Mouse (Mus musculus): ENCODE results near the gene G3bp2. TPM values are rescaled to one million over a fixed set of nuclear protein-coding genes. Genes with fewer than 3 reads are reported as not detected.
A peak's percentile ranks its signal among the peaks of the same experiment; 100 is the strongest.
"Not testable (repeated sequence)": the region's sequence is repeated elsewhere in the genome, so short reads cannot be mapped to it uniquely, and the experiment has no call there.

G3bp2 gene
- 10 to 100 TPM; 58.2 to 61.5 TPM for total RNA-seq (2021)
- long read RNA-seq, experiment 1, full-length matches to known transcripts, result 104 of 139 reads
- long read RNA-seq, experiment 1, partial matches to known transcripts, result 3 of 139 reads
- long read RNA-seq, experiment 1, other reads (novel, unspliced or antisense), result 32 of 139 reads
- long read RNA-seq, experiment 2, full-length matches to known transcripts, result 69 of 96 reads
- long read RNA-seq, experiment 2, partial matches to known transcripts, result 11 of 96 reads
- long read RNA-seq, experiment 2, other reads (novel, unspliced or antisense), result 16 of 96 reads

DNA sequence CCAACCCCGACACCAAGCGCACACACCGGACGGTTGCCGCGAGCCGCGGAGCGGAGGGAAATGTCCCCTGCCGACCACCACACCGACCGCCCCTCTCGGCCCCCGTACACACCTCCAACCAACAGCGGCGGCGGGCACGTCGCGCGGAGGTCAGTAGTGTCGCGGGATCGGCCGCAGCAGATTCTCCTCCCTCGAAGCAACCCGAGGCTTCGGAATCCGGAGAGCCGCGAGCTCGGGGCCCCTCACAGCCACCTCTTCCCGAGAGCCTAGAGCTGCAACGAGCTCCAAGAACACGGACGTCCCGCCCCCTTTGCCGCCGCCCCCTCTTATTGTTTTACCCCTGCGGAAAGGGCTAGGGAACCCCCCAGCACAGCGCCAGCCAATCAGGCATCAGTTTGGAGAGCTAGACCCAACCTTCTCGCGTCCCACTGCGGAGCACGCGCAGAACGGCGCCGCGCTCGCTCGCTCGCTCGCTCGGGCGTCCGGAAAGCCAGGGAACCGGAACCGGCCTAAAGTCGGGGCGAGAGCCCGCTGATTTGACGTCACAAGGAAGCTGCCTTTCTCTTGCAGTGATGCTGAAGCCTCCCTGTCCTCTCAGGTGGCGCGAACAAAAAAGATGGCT is at the start of gene G3bp2:
G3bp2 (minus strand) TSS at position 303 of the 622 bp plus-strand sequence.
- peak; percentile 98 for DNase-seq (ENCODE audit: low spot score)

DNA sequence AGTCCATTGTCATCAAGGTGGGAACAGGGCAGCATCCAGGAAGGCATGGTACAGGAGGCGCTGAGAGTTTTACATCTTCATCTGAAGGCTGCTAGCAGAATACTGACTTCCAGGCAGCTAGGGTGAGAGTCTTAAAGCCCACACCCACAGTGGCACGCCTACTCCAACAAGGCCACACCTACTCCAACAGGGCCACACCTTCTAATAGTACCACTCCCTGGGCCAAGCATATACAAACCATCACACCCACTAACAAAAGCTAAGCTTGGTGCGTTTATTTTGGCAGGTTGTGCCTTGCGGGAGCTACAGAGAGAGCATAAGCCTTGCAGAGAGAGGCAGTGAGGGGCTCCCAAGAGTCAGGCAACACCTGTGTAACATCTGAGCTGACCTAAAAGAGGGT is 49.5 kb upstream of the G3bp2 start:
- DNase-seq (ENCODE audit: low spot score), result not testable (repeated sequence)

DNA sequence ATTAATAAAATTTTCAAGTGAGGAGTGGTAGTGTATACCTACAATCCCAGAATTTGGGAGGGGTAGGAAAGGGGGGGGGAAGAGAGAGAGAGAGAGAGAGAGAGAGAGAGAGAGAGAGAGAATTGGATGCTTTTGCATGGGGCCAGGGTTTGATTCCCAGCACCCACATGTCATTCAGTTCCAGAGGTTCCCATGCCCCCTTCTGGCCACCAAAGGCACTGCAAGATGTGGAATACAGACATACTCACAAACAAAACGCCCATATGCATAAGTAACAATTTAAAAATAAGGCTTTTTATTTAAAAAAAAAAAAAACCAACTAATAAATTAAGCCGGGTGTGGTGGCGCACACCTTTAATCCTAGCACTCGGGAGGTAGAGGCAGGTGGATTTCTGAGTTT is 48.6 kb upstream of the G3bp2 start:
- no peak for DNase-seq (ENCODE audit: low spot score)

DNA sequence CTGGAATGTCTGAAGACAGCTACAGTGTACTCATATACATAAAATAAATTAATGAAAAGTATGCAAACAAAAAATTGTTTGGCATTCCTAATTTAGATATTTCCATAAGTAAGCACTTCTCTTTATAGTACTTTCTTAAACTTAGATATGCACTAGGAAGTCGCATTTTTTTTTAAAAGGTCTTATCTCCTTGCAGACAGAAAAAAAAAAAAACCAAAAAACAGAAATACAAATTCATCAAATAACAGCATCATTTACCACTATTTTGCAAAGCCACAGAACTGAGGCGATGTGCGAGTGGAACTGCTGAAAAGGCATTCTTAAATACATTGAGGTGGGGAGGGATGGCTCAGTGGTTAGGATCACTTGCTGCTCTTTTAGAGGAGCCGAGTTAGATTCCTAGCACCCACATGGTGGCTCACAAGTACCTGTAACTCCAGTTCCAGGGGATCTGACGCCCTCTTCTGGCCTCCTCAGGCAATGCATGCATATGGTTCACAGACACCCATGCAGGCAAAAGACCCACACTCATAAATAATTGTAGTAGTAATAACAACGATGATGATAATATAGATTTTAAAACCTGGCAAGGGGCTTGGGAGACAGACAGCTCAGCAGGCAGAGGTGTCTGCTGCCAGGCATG is 46.6 kb upstream of the G3bp2 start:
- no peak for DNase-seq (ENCODE audit: low spot score)

DNA sequence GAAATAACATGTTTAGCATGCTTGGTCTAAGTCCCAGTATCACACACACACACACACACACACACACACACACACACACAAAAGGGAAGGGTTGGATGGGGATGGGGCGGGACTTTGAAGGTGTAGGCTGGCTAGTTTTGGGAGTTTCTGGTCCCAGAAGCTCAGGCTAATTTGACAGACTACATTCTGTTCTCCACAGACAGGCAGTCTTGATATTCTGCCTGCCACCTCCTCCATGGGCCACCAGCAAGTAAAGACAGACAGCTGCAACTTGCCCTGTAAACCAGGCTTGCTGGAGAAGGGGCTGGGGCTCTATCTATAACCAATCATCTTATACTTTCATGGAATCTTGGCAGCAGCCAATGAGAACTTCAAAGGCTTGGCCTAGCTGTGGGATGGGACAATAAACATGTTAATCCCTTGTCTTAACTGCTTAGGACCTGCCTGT is 45.8 kb upstream of the G3bp2 start:
- no peak for DNase-seq (ENCODE audit: low spot score)

DNA sequence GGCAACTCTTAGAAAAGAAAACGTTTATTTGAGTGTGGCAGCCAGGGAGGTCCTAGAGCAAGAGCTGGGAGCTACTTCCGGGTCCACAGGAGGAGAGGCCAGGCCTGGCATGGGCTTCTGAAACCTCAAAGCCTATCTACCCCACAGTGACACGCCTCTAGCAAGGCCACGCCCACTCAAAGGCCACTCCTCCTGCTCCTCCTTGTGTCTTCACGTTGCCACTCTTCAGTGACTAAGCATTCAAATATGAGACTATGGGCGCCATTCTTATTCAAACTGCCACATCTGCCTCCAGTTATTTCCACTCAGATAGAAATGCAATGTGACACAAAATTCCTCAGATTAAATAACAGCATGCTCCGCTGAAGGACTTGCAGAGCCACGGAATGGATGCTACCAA is 45.1 kb upstream of the G3bp2 start:
- peak; percentile 19 for DNase-seq (ENCODE audit: low spot score)

DNA sequence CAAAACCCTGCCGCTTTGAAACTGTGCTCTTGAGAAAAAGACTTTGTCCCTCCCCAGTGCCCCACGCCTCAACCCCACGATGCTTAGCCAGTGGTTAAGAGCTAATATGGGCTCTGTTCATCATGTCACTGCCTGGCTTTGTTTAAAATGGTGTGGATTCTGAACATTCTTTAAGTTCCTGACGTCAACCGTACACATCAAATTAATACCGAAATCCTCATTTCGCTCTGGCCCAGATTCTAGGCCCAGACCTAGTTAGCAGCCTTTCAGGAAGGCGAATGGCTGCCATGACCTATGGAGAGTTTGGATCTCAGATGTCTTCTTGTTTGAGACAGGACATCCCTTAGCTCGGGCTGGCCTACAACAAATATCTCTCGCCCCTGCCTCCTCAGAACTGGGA is 44.2 kb upstream of the G3bp2 start:
- DNase-seq (ENCODE audit: low spot score), result no peak

DNA sequence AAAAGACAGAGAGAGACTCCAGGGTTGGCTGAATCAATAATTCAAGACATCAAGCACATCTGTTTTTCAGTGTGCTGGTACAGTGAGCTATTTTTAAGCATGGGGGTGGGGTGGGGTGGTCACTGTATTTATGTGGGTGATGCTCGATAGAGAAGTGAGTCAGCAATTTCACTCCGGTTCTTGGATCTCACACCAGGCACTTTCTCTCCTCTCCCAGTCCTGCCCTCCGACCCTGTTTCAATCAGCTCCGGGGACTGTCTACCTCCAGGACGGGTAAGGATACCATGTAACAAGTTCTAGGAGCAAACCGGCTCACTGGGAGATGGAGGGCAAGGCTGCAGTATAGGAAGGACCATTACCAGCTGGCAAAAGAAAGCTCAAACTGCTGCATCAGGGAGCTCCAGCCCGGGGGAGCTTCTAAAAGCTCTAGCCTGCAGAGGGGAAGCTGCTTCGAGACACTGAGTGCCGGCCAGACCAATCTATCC is 43.7 kb upstream of the G3bp2 start:
- DNase-seq (ENCODE audit: low spot score), result no peak

DNA sequence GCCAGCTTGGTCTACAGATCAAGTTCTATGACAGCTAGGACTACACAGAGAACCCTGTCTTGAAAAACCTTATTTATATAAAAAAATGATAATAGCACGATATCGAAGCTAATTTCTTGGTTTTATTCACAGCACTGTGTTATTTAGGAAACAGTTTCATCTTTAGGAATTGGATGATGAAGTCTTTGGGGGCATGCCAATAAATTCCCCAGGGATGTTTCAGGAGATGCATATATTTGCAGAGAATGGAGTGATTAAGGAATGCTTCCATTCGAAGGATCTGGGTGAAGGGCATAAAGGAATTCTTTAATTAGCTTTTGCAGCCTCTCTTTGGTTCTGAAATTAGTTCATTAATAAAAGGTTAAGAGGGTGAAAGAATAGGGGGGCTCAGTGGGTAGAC is 41.9 kb upstream of the G3bp2 start:
- DNase-seq (ENCODE audit: low spot score), result no peak

DNA sequence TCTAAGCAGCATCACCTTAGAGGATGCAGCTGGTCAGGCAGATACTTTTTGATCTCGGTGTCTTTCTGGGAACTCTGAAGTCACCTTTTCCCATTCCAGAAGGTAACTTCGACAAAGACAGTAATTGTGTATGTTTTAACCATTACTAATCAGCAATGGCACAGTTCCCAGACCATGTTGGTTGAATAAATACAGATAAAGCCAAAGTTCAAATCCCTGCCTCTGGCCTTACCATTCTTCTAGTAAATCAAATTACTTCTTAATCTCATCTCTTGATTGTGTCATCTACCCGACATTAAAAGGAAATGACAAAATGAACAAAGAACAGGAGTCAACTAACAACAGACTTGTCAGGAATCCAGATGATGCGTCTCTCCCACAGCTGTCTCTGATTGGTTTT is 38.1 kb upstream of the G3bp2 start:
- DNase-seq (ENCODE audit: low spot score), result no peak

DNA sequence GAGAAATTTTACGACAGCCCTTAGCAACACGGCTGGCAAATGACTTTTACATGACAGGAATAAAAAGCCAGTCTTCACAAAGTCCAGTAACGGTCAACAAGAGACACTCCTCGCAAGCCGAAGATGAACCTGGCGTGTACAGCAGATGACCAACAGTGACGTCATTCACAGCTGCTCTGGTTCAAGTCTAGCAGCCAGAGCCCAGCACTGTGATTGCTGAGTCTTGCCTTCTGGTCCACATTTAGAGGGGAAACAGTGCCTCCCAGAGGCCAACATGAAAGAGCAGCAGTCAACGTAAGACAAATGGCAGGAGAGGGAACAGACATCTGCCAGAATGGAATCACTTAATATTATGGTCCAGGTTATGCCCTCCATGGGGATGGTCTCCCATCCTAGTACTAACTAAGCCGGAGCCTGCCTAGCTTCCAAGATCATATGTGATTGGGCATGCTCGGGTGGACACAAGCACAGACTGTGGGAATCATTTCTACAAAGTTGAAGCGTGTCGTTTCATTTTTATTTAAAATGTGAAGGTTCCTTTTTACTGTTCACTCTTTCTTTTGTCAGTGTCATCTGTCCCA is 34.4 kb upstream of the G3bp2 start:
- peak; percentile 93 for DNase-seq (ENCODE audit: low spot score)

DNA sequence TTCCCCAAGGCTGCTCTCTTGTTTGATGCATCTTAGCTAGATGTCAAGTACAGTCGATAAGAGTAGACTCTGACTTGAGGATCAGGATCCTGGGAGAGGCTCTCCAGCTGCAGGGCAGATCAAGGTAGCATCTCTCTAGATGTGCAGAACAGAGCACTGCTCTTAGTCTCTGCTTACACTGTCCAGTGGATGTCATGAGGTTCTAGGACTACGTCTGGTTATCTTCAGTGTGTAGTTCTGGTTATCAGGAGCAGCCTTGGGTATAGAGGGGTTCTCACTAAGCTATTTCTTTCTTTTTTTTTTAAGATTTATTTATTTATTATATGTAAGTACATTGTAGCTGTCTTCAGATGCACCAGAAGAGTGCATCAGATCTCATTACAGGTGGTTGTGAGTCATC is 31.4 kb upstream of the G3bp2 start:
- DNase-seq (ENCODE audit: low spot score), result no peak

DNA sequence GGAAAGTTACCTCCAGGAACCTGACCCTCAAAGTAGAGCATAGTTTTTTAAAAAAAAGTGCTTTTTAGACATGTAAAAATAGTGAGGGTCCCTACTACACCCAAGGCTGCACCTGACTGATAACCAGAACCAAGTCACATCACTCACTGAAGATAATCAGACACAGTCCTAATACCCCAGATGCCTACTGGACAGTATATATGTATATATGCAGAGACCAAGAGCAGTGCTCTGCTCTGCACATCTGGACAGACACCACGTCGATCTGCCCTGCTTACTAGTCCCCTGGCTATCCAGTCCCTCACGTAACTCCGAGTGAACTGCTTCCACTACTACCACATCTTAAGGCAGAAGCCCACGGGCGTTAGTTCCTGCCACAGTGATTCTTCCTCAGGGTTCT is 30.7 kb upstream of the G3bp2 start:
- DNase-seq (ENCODE audit: low spot score), result no peak

DNA sequence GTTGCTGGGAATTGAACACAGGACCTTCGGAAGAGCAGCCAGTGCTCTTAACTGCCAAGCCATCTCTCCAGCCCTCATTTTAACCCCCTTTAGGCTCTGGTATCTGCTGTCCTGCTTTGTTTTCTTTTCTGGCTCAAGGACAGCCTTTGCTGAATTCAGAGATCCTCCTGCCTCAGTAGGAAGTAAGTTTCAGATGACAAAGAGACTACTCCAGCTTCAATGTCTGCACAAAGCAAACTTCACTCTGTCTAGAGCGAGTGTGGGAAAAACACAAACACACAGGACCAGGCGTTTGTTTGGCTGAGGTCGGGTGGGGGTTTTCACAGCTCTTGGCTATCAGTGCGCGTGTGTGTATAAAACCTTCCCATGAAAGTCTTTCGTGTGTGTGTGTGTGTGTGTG is 30.0 kb upstream of the G3bp2 start:
- no peak for DNase-seq (ENCODE audit: low spot score)

DNA sequence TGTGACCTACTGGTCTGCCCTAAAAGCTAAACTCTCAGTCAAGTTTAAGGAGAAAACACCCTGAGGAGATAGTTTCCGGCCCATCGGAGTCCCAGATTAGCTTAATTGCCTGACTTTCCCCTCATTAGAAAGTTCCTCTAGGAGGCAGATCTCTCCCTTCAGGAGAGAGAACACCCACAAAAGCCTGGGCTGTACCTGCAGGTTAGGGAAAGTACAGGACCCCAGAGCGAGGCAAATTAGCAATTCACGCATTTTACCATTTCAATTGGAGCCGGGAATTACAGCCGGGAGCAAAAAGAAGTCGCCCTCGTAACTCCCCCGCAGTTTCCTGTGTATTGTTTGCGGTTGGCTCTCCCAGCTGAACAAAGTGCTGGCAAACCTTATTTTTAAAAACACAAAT is 29.1 kb upstream of the G3bp2 start:
- no peak for DNase-seq (ENCODE audit: low spot score)

DNA sequence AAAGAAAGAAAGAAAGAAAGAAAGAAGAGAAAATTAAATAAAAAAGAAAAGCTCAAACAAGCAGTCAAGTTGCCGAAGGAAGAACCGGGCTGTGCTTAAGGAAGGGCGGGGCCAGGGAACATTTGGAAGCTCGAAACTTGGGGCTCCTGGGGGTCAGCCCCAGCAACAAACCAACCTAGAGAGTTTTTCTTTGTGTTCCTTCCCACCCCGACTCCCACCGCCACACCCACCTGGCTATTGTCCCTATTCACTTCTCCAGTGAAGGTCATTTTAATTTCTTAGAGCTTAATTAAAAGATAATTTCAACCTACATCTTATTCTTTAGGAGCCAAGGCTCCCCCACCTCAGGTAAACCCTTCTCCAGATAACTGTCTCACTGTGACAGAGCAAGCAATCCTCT is 28.7 kb upstream of the G3bp2 start:
- no peak for DNase-seq (ENCODE audit: low spot score)

DNA sequence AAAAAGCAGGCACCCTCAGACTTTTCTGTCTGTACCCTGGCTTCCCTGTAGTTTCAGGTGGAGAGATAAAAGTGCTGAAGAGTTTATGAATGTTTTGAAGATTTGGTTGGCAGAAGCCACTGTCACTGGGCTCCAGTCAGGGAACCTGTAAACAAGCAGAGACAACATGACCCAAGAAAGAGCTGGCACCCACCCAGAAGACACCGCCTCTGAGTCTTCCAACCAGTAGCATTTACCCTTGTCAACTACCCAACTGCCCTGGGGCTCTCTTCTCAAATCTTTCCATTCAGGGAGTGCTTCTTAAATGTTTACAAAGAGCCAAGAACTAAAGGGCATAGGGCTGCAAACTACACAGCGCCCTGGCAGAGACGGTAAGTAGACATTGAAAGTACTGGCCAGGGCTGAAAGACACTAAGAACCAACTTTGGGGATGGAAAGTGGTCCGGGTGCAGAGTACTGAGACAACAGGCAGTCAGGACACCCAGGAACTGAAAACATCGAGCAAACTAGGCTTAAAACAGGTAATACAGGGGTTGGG is 27.4 kb upstream of the G3bp2 start:
- DNase-seq (ENCODE audit: low spot score), result peak; percentile 42

DNA sequence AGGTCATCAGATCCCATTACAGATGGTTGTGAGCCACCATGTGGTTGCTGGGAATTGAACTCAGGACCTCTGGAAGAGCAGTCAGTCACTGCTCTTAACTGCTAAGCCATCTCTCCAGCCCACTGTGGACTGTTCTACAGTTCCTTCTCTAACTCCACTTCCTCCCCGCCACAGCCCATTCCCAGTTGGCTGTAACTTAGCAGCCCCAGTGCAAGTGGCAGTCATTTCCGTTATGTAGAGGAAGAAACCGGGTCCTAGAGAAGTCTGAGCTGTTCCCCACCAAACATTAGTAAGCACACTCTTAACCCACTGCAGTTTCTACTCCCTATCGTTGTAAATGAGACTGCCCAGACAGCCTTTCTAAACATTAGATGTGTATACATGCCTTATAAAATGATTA is 23.8 kb upstream of the G3bp2 start:
- DNase-seq (ENCODE audit: low spot score), result no peak

DNA sequence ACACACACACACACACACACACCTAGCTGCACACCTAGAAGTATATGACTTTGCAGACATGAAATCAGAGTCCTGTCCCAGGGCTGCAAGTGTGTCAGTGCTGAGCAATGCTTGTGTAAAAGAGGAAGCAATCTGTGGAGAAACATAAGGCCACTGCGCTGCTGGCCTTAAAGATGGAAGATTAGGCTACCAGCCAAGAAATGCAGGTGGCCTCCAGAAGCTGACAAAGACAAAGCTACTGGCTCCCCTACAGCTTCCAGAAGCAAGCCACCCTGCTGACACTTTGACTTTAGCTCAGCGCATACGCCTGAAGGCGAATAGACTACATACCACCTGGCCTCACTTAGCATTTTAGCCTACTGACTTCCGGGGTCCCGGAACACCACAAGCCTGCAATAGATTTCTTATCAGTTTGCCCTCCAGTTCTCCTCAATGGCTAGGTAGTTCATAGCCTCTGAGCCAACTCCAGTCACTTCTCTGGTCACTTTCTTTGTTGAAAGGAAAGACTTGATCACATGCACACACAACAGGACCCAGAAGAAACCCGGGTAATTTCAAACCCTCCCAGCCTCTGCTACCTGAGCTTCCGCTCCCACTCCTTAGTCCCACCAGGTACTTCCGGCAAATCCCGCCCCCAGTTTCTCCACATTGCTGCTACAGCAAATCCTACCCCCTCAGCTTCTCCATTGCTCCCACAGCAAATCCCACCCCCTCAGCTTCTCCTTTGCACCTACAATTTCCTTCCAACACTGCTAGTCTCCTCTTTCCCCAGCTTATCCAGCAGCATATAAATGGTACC is 23.0 kb upstream of the G3bp2 start:
- peak; percentile 29 for DNase-seq (ENCODE audit: low spot score)

DNA sequence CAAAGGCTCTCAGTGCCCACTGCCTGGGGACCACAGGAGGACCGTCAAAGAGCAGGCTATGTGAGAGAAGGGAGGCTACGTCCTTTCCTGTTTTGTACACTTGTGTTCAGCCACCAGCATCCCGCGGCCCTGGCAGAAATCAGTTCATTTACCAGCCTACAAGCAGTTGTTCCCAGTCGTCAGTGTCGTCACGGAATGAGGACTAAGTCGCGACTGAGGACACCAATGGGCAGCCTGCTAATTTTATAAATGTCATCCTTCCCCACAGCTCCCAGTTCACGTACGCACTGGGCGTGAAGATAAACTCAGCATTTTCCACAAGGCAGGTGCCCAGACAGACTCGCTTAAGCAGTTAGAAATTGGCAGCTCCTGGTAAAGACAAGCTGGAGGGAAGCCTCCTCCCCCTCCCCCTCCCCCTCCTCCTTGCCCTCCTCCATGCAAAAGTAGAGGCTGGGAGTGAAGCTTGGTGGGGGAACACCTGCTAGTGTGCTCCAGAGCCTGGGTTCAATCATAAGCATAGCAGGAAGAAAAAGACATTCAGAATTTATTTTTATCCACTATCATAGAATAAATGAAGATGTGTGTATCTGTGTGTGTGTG is 20.4 kb upstream of the G3bp2 start:
- peak; percentile 50 for DNase-seq (ENCODE audit: low spot score)

DNA sequence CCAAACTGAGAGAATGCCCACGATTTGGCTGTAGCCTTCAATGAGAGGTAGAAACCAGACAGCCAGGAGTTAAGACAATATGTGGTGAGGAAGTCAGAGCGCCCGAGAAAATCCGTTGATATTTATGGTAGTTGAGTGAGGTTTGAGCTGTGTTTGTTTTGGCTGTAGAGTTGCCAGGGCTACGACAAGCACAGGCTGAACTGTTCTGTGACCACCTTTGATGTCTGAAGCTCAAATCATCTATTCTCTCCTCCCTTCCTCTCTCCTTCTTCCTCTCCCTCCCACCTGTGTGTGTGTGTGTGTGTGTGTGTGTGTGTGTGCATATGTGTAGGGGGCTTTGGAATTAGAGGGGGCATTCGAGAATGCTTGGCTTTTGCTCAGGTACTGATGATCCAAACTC is 19.5 kb upstream of the G3bp2 start:
- DNase-seq (ENCODE audit: low spot score), result no peak

Measured in gastrocnemius, adult 18-20 months (tissue).